Mouse (Mus musculus) E14TG2a.4 (cell line): Measurements from ENCODE around the gene Myb.

Source experiments
- H3K27me3 ChIP-seq: 2 replicates; pipeline ENCODE4 v1.6.1; 2014; ENCODE audit warnings: low read length, control low read depth; ENCODE audit not compliant: insufficient read depth
- H3K36me3 ChIP-seq: 2 replicates; pipeline ENCODE4 v1.6.1; 2014; ENCODE audit warnings: low read length, control low read depth; ENCODE audit not compliant: insufficient read depth
- H3K4me1 ChIP-seq: replicated peaks from 2 replicates; pipeline ENCODE4 v1.6.1; 2014; ENCODE audit warnings: low read depth, low read length, control low read depth
- H3K4me3 ChIP-seq: replicated peaks from 2 replicates; pipeline ENCODE4 v1.5.1; 2014; ENCODE audit warnings: mild to moderate bottlenecking, low read length
- H3K9me3 ChIP-seq: 2 replicates; pipeline ENCODE4 v1.6.1; 2014; ENCODE audit warnings: low read length, control low read depth
- CTCF ChIP-seq: conservative IDR thresholded peaks from 2 replicates; pipeline ENCODE4 v1.5.1; 2014; ENCODE audit warnings: low read length
- NANOG ChIP-seq: IDR thresholded peaks from 2 replicates; pipeline ENCODE4 v1.6.1; 2014; ENCODE audit warnings: borderline replicate concordance, low read length, mixed read lengths
- POU5F1 ChIP-seq: IDR thresholded peaks from 2 replicates; pipeline ENCODE4 v1.6.1; 2014; ENCODE audit warnings: low read length, borderline replicate concordance

The Myb gene

DNA sequence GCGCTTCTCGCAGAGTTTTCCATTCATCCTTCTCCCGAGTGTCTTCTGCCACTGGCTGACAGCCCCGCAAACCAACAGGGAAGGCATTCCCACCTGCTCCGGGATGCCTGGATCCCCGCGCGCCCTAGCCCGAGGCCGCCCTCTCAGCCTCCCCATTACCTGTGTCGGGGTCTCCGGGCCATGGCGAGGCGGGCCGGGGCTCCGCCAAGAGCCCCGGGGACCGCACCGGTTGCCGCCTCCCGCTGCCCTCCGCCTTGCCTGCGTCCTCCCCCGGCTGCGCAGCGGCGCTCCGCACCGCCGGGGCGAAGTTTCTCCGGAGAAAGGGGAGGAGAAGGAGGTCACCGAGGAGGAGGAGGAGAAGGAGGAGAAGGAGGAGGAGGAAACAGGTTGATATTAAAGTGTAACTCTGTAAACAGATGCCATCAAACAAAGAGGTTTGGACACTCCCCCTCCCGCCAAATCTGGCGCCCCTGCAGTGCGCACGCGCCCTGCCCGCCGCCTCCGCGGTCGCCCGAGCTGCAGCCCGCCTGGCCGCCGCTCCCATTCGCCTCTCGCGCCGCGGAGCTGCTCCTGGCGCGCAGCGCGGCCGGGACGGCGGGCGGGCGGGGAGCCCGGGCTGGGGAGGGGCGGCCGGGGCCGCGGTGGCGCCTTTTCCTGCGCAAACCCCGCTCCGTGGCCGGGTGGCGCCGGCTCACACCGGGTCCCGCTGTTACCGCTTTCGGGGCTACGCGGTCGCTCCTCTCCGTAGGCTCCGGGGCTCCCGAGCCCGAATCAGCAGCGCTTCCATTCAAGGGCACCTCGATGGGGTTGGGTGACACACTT lies at the start of gene Myb:
Gene Myb (minus strand): TSS at position 448 of the 822 bp plus-strand sequence.
- Histone ChIP-seq H3K4me3 (peak within 1 kb of the TSS; percentile 88), H3K36me3 (no peaks in the 10 kb centered on the region), H3K4me1 (peaks cover 17% of the 10 kb centered on the region), H3K27me3 (peaks cover 52% of the 10 kb centered on the region), H3K9me3 (no peaks in the 10 kb centered on the region)
- TF ChIP-seq CTCF (no peak), POU5F1 (no peak), NANOG (no peak)

DNA sequence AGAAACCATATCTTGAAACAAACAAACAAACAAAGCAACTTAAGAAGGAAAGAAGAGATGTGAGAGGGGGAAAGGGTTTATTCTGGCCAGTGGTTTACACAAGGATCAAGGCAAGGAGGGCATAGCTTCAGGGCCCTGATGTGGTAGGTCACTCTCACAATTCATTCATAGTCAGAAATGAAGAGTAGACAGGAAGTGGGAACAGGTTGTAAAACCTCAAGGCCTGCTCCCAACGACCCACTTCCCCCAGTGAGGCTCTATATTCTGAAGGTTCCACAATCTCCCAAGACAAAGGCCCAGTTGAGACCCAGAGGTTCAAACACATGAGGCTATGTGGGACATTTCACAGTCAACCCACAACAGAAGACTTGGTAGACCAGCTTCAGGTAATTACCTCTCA lies 46.6 kb upstream of the Myb start:
- H3K9me3 ChIP-seq, result no peaks in the 10 kb centered on the region
- no peaks in the 10 kb centered on the region for H3K27me3 ChIP-seq
- TF ChIP-seq POU5F1, result no peak
- TF ChIP-seq NANOG, result no peak
- no peak for TF ChIP-seq CTCF
- no peak overlapping the region for H3K4me3 ChIP-seq
- H3K4me1 ChIP-seq, result no peaks in the 10 kb centered on the region
- no peaks in the 10 kb centered on the region for H3K36me3 ChIP-seq

DNA sequence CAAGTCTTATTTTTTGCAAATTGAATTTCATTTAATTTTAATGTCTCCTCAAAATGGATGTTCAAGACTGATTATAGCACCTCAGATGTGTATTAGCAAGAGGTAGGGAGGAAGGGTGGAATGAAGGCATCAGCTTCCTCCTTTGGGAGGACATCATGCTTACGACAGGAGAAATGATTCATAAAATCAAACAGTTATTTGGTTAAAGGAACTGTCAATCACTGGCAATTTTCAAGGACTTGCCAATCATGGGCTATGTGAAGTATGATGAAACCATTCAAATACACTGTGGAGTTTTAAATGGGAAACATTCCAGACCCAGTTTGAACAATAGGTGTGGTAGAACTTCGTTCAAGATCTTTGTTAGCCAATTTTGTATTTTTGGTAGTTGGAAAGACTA lies 45.4 kb upstream of the Myb start:
- Histone ChIP-seq H3K36me3 (no peaks in the 10 kb centered on the region), H3K27me3 (no peaks in the 10 kb centered on the region), H3K9me3 (no peaks in the 10 kb centered on the region), H3K4me3 (no peak overlapping the region), H3K4me1 (no peaks in the 10 kb centered on the region)
- TF ChIP-seq CTCF (no peak), POU5F1 (no peak), NANOG (no peak)

DNA sequence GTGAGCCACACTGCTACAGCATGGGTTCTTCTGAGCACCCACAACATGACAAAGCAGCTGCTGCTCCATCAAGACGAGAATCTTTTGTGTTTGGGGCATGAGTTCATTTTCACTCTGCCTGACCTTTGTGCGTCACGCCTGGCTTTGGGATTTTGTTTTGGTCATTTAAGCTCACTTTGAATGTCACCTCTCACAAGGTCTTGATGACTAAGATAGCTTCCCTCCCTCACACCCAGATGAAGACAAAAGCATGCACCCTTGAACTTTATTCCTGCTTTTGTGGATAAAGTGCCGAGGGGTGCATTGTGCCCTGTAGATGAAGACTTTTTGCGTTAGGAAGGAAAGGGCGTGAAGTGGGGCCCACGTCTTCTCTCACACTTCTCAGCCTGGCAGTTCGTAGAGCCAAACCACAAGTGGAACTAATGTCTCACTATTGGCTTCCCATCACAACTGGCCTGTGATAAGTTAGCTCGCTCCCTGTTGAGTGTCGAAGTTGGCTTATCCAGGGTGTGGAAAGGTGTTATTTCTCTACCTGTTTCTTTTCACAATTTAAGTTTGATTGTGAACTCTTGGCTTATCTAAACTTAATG lies 43.8 kb upstream of the Myb start:
- no peaks in the 10 kb centered on the region for H3K4me1 ChIP-seq
- no peak overlapping the region for H3K4me3 ChIP-seq
- TF ChIP-seq POU5F1 (no peak), CTCF (no peak), NANOG (no peak)
- no peaks in the 10 kb centered on the region for H3K27me3 ChIP-seq
- H3K9me3 ChIP-seq, result no peaks in the 10 kb centered on the region
- H3K36me3 ChIP-seq, result no peaks in the 10 kb centered on the region

DNA sequence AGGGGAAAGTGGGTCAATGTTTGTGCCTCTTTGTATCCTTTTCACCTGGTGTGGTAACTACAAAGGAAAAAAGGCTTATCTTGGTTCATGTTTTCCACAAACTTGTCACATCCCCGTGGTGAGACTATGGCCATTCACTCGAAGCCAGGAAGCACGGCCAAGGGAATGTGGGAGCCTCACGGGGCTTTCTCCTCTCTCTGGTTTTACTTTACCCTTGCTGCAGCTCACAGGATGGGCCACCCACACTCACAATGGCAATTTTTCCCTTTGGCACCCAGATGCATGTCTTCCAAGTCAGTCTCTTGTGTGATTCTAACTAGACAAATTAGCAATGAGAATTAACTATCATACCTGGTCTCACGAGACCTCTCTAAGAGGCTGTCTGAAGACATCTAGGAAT lies 43.1 kb upstream of the Myb start:
- no peaks in the 10 kb centered on the region for H3K36me3 ChIP-seq
- TF ChIP-seq POU5F1 (no peak), NANOG (no peak), CTCF (no peak)
- H3K4me1 ChIP-seq, result no peaks in the 10 kb centered on the region
- no peaks in the 10 kb centered on the region for H3K9me3 ChIP-seq
- no peak overlapping the region for H3K4me3 ChIP-seq
- H3K27me3 ChIP-seq, result no peaks in the 10 kb centered on the region

DNA sequence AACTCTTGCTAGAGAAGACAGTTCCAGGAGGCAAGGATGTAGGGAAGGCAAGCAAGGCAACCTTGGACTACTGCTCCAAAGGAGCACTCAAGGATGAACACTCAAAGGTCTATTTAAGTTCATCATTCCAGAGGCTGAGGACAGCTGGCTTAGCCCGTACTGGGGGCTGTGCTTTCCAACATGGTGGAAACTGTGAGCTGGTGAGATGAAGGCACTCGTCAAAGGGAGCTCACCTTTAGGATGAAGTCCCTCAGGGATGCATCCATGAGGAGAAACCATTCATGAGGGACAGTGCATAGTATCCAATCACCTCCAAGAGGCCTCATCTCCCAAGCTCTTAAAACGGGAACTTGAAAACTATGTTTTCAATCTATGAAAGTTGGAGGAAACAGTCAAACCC lies 42.7 kb upstream of the Myb start:
- H3K36me3 ChIP-seq, result no peaks in the 10 kb centered on the region
- TF ChIP-seq POU5F1 (no peak), NANOG (no peak), CTCF (no peak)
- H3K27me3 ChIP-seq, result no peaks in the 10 kb centered on the region
- no peak overlapping the region for H3K4me3 ChIP-seq
- no peaks in the 10 kb centered on the region for H3K9me3 ChIP-seq
- no peaks in the 10 kb centered on the region for H3K4me1 ChIP-seq

DNA sequence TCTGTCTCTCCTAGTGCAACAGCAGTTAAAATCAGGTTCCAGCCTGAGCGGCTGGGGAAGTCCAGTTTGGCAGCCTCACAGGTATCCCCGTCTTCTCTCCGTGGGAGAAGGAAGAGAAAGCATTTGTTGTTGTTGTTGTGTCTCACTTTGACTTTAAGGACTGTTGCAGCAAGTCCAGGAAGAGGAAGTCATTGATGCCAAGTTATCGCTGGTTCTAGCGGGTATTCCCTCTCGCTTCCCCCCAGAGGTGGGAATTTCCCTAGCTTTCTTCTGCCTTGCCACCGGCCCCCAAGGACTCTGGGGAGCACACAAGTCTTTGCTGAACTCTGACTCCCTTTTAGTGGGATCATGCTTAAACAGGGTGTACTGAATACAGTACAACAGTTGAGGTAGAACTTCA lies 40.0 kb upstream of the Myb start:
- Histone ChIP-seq H3K4me3 (no peak overlapping the region), H3K4me1 (peaks cover 7% of the 10 kb centered on the region), H3K36me3 (no peaks in the 10 kb centered on the region), H3K27me3 (no peaks in the 10 kb centered on the region), H3K9me3 (no peaks in the 10 kb centered on the region)
- no peak for TF ChIP-seq NANOG
- no peak for TF ChIP-seq POU5F1
- TF ChIP-seq CTCF, result no peak

DNA sequence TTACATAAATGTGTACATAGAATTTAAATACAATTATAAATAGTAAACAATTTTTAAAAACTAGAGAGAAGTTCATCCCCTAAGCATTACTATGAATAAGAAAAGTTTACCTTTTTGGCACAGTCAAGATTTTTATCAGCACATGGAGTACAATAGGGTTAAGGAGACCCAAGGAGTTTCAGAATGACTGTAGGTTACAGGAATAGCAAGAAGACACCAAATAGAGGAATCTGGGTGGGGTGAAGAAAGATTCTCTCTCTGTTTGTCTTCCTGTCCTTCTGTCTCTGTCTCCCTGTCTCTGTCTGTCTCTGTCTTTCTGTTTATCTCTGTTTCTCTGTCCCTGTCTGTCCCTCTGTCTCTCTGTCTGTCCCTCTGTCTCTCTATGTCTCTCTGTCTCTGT lies 39.5 kb upstream of the Myb start:
- Histone ChIP-seq H3K4me3 (no peak overlapping the region), H3K4me1 (peaks cover 11% of the 10 kb centered on the region), H3K9me3 (no peaks in the 10 kb centered on the region), H3K27me3 (no peaks in the 10 kb centered on the region), H3K36me3 (no peaks in the 10 kb centered on the region)
- no peak for TF ChIP-seq NANOG
- TF ChIP-seq POU5F1, result no peak
- no peak for TF ChIP-seq CTCF

DNA sequence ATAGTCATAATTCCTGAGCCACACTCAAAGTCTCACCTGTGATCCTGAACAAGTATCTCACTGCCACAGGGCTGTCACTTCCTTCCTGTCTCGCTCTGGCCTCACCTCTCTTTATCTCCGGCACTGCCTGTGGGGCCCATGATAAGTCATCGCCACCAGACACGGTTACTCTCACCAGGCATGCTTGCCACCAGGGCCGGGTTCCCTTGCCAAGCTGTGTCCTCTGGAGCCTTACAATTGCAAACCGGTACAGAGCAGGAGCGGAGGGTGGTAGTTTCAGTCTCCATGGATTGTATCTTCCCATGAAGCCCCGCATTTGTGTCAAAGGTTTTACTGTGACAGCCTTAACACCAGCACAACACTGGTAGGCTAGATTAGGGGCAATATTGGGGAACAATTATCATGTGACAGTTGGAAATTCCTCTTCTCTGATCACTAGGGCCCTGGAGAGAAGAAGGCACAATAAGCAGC lies 35.9 kb upstream of the Myb start:
- H3K4me1 ChIP-seq, result peaks cover 46% of the 10 kb centered on the region
- no peaks in the 10 kb centered on the region for H3K27me3 ChIP-seq
- TF ChIP-seq CTCF, result no peak
- TF ChIP-seq POU5F1, result no peak
- no peak for TF ChIP-seq NANOG
- H3K36me3 ChIP-seq, result no peaks in the 10 kb centered on the region
- no peak overlapping the region for H3K4me3 ChIP-seq
- no peaks in the 10 kb centered on the region for H3K9me3 ChIP-seq
